Mouse (Mus musculus): ENCODE data around the gene Ring1. TPM values are rescaled to one million over a fixed set of nuclear protein-coding genes. Genes with fewer than 3 reads are reported as not detected.

Ring1 gene
- total RNA-seq (2021), result 10 to 100 TPM; 39.0 to 40.8 TPM
- long read RNA-seq, transcript Ring1-201 (7 exons, 2,034 nt), result major isoform, 17 of 59 reads
- long read RNA-seq, partial matches to known transcripts, result 10 of 59 reads
- long read RNA-seq, other reads (novel, unspliced or antisense), result 31 of 59 reads

DNA sequence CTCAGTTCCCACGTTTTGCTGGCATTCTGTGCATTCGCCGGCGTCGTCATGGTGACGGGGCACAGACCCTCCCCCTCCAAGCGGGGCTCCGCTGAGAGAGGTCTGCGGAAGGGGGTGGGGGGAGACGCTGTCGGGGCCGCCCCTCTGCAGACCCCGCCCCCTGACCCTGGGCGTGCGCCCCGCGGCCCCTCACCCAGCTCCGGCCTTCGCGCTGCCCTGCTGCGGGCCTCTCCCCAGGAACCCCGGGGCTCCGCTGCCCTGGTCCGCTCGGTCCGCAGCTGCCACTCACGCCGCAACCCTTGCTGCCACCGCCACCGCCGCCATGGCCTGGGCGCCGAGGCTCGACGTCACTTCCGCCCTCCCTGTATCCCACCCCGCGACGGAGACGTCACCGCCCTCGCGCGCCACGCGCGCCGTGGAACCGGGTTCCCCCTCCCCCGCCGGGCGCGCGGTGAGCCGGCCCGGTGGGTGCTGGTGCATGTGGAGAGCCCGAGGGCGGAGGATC, at the start of gene Ring1:
Ring1 (minus strand) TSS at position 364 of the 505 bp plus-strand sequence.
- peak; percentile 90 to 91 for DNase-seq (ENCODE audit: low spot score in 2 of 2)

DNA sequence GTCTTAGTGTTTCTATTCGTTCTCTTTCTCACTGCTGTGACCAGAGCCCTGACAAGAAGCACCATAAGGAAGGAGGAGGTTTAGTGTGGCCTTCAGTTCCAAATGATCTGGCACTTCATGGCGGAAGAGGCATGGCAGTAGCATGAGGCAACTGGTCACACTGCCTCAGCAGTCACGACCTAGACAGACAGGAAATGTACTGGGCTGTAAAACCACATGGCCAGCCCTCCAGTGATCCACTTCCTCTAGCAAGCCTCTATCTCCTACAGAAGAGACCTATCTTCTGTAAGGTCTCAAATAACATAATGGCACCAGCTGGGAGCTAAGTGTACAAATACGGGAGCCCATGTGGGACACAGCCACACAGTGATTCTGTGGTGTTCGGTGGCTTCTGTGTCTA, 47.6 kb upstream of the Ring1 start:
- DNase-seq (ENCODE audit: low spot score in 2 of 2), result no peak

DNA sequence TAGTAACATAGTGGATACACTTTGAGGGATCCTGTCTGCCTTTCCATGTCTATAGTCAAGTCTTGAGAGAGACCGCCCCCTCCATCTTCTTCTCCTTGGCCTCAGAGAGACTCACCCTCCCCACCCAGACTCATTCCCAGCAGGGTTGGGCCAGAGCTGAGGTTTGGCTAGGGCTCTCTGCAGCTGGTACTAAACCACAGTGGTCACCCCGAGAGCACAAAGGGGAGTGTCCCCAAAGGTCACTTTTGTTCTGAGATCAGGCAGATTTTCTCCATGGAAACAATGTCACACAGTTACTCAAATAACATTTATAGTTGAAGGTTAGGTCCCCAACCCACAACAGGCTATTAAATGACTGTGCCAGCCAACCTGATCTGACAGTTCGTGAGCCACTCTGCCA, 44.4 kb upstream of the Ring1 start:
- no peak for DNase-seq (ENCODE audit: low spot score in 2 of 2)

DNA sequence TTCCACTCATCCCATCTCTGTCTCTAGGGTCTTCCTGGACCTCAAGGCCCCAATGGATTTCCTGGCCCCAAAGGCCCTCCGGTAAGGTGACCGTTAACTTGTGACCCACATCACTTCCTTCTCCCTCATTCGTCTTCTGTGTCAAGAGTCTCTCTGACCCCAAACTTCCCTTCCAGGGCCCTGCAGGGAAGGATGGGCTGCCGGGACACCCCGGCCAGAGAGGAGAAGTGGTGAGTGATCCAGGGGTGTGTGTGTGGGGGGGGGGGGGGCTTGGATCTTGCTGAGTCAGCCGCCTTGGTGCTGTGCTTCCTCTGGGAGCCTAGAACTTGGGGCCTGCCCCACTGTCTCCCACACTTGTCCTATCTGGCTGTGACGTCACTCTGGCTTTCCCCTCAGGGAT, 32.7 kb upstream of the Ring1 start:
- DNase-seq (ENCODE audit: low spot score in 2 of 2), result no peak

DNA sequence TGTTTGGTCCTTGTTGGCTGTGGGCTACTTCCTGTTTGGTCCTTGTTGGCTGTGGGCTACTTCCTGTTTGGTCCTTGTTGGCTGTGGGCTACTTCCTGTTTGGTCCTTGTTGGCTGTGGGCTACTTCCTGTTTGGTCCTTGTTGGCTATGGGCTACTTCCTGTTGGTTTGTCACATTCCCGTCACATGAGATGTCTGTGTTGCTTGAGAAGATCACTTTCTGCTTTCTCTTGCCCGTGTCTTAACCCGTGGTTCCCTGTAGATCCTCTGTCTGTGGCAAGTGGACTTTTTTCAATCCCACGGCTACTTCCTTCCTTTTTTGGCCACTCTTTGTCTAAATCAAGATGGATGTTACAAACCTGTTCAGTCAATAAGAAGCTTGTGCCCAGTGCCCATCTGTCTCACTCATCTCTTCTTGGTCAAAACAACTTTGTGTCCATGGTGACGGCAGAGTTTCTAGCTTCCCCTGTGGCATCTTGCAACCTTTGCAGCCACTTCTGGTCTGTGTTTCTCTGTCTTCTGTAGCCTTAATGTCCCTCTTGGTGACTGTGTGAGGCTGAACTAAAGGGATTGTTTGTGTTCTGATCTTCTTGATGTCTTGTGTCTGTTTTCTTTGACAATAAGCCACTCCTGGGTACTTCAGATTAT, 23.0 kb upstream of the Ring1 start:
- no peak for DNase-seq (ENCODE audit: low spot score in 2 of 2)

DNA sequence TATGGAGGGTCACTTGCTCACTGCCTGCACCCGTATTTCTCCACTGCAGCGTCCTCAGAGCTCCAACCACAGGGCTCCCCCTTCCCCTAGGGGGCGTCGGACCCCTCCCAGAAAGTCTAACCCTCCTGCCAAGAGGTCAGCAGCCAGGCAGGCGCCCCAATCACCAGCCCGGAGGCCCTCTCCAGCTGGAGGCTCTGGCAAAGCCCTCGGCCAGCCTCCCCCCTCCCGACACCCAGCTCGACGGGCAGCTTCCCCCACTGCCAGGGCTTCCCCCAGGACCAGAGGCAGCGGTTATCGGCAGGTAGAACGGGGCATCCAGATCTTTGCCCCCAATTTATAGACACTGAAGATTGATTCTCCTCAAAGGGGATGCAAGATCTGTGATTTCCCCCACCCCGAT, 21.5 kb upstream of the Ring1 start:
- DNase-seq (ENCODE audit: low spot score in 2 of 2), result no peak

DNA sequence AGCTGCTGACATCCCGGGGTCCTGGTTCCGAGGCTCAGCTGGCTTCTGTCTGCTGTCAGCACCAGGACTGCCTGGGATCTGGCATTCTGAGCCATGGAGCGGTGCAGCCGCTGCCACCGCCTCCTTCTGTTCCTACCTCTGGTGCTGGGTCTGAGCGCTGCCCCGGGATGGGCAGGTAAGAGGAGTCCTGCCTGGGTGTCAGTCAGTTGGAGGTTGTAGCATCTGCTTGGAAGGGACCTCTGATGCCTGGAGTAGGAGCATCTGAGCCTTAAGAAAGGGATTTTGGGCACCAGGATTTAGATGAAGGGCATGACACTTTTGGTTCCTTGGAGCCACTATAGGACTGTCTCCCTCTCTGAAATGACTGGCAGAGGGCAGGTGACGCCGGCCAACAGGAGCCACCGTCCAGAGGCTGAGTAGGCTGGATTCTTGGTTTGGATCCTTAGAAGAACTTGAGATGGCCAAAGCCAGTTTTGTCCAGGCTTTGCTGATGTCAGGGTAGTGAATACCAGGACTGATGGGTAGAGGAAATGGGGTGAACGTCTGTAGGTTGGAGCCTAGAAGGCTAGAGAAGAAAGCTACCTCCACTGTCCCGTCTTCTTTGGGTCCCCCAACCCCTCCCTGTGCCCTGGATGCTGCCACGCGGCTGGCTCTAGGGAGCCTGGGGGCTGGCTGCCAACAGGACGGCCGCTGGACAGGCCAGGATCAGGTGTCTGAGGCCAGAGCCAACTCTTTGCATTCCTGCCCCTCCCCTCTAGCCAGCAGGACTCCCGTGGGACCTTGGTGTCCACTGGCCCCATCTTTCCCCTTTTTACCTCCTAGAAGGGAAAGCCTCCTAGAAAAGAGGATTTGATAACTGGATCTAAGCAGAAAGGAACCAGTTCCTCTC, 15.3 kb upstream of the Ring1 start:
- DNase-seq (ENCODE audit: low spot score in 2 of 2), result no peak

DNA sequence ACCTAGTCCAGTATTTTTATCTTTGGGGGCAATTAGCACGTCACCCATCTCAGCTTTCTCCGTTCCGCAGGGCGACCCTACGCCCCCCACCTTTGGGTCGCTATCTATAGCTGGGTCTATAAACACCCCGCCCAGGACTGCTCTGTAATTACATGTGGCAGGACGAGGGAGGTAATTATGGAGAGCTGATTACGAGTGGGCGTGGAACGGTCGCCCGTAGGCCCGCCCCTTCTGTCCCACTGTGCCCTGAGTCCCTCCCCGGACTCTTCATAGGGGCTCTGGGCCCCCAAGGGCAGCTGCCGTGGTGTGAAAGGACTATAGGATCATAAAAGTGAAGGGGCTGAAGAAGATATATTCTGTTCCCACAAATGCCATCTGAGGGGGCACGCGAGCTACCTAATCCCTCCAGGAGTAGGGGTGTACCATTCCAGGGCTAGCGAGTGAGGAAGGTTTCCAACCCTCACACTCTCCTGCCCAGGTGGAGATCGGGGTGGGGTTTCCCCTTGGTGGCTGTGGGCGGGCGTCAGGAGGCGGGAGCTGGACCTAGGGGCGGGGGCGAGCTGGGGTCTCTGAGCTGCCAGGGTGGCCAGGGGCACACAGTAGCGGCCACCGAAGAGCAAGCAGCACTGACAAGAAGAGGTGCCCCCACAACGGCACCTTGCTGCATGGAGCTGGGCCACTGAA, 14.5 kb upstream of the Ring1 start, which contains the start of gene Col11a2:
Col11a2 (plus strand) TSS at position 560 of the 684 bp plus-strand sequence.
- no peak for DNase-seq (ENCODE audit: low spot score in 2 of 2)

DNA sequence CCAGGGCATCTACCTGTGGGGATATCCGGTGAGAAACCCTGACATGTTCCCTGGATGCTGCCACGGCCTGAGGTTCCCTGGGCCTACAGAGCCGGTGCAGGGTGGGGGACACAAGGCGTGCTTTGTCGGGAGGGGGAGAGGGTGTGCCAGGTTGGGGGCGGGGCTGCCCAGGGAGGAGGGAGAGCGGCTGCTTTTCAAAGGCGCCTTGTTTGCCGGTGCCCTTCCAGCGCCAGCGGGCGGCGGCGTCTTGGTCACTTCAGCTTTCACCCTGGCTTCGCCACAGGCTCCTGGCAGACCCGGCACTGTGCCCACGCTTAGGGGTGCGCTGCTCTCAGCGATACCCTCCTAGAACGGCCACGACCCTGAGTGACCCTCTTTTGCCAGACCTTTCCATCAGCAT, 14.0 kb upstream of the Ring1 start:
- DNase-seq (ENCODE audit: low spot score in 2 of 2), result peak in 1 of 2 experiments; percentile 71

DNA sequence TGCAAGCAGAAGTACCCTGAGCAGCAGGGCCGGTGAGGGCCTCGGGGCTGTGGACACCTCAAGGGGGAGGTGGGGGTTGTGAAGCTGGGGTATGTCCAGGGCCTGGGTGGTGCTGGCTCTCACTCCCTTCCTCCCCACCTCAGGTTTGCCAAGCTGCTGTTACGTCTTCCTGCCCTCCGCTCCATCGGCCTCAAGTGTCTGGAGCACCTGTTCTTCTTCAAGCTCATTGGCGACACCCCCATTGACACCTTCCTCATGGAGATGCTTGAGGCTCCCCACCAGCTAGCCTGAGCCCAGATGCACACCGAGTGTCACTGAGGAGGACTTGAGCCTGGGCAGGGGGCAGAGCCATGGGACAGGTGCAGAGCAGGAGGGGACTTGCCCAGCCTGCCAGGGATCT, 12.8 kb upstream of the Ring1 start:
- no peak for DNase-seq (ENCODE audit: low spot score in 2 of 2)

DNA sequence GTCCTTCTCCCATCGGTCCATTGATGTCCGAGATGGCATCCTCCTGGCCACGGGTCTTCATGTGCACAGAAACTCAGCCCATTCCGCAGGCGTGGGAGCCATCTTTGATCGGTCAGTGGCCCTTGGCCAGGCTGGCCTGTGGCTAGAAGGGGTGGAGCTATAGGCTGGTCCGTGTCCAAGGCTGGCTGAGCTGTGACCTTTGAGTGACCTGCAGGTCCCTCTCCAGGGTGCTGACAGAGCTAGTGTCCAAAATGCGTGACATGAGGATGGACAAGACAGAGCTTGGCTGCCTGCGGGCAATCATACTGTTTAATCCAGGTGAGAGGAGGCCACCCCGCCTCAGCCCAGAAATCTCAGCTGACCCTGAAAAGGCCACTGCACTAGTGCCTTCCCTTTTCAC, 12.2 kb upstream of the Ring1 start:
- no peak for DNase-seq (ENCODE audit: low spot score in 2 of 2)

DNA sequence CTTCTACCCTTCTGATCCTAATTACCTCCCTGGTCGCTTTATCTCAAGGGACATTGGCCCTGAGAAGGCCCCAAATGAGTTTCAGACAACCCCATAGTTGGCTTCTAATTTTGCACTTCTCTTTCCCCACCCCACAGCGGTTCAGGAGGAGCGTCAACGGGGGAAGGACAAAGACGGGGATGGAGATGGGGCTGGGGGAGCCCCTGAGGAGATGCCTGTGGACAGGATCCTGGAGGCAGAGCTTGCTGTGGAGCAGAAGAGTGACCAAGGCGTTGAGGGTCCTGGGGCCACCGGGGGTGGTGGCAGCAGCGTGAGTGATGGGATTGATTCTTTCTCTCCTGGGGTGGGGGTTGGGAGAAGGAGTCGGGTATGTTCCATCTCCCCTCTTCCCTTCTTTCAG, 11.0 kb upstream of the Ring1 start:
- no peak for DNase-seq (ENCODE audit: low spot score in 2 of 2)

DNA sequence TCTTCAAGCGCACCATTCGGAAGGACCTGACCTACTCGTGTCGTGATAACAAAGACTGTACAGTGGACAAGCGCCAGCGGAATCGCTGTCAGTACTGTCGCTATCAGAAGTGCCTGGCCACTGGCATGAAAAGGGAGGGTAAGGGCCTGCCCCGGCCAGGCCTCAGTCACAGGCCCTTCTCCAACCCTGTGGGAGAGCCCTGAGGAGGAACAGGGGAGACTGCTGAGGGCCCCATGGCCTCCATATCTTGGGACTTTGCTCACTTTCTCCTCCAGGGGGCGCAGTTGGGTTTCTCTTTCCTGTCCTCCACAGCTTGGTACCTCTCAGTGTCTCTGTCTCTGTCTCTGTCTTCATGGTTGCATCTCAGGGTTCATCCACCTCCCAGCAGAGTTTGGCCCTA, 9.6 kb upstream of the Ring1 start:
- peak in 1 of 2 experiments; percentile 74 for DNase-seq (ENCODE audit: low spot score in 2 of 2)

DNA sequence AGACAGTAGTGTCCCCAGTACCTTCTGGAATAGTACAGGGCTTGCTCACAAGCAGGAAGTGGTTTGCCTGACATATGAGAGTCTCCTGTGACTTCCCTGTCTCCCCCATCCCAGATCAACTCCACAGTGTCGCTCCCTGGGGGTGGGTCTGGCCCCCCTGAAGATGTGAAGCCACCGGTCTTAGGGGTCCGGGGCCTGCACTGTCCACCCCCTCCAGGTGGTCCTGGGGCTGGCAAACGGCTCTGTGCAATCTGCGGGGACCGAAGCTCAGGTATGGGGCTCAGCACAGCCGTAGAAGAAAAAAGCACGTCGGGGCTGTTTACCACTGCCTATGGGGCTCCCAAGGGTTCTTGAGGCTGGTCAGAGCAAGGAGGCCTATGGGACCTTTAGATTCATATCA, 9.0 kb upstream of the Ring1 start:
- no peak for DNase-seq (ENCODE audit: low spot score in 2 of 2)

DNA sequence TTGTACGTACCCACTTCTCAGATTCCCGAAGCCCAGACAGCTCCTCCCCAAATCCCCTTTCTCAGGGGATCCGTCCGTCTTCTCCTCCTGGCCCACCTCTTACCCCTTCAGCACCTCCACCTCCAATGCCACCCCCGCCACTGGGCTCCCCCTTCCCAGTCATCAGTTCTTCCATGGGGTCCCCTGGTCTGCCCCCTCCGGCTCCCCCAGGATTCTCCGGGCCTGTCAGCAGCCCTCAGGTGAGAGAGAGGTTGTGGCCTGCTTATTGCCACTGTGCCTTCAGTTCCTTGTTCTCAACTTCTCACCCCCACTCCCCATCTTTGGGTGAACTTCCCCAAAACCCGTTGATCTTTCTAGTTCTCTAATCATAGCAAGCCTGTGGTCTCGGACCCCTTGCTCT, 8.3 kb upstream of the Ring1 start:
- DNase-seq (ENCODE audit: low spot score in 2 of 2), result no peak

DNA sequence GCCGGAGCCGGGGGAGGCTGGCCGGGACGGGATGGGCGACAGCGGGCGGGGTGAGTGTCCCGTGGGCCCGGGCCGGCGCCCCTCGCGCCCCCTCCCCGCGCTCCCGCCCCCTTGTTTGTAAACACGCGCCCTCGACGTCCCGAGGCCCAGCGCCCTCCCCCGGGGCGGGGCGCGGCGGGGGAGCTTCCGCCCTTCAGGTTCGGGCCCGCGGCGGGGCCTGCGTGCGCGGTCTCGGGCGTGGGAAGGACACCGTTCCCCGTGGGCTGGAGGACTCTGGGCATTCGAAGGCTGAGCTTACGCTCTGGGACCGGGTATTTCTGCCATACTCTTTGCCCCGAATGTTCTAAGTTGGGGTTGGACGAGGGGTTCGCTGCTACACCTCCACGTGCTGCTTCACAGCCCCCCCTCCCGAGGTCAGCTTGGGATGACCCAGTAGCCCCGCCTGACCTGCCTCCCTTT, 7.7 kb upstream of the Ring1 start:
- DNase-seq (ENCODE audit: low spot score in 2 of 2), result peak in 1 of 2 experiments; percentile 74

DNA sequence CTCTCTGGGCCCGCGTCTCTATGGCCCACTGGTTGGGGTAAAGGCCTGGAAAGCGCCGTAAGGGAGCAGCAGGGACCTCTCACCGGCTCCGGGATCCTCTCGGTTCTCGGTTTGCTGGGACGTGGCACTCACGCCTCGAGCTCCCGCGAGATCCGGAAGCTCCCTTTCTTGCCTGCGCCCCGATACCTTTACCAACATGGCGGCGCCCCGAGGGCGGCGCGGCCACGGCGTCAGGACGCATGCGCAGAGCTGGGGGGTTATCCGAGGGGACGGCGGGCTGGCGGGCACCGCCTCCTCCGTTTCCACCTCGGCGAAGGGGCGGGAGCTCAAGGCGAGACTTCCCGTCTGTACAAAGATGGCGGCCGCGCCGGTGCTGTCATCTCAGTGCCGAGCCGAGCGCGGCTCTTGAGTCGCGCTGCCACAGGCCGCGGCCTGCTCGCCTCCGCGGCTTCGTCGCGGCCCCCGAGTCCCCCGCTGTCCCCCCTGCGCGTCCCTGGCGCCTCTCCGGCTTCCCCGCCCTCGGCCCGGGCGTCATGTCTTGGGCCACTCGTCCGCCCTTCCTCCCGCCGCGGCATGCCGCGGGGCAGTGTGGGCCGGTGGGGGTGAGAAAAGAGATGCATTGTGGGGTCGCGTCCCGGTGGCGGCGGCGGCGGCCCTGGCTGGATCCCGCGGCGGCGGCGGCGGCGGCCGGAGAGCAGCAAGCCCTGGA, 7.1 kb upstream of the Ring1 start, which contains the start of the genes Slc39a7 and Rxrb:
Slc39a7 (minus strand) TSS at position 218 of the 709 bp plus-strand sequence.
Rxrb (plus strand) TSS at position 348 of the 709 bp plus-strand sequence.
- DNase-seq (ENCODE audit: low spot score in 2 of 2), result peak; percentile 97 to 98

DNA sequence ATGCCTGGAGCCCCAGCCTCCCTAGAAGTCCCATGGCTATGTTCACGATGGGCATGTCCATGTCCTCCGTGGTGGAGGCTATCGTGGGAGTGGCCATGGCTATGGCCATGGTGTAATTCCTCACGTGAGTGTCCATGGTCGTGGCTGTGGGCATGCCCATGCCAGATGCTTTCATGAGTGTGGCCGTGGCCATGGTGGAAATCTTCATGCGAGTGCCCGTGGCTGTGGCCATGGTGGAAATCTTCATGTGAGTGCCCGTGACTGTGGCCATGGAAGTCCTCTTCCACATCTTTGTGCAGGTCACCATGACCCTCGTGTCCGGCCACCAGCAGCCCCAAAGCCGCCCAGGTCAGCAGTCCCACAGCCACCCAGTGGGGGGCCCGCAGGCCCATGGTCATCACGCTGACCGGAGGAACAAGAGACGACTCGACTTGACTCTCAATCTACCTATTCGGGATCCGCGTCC, 6.4 kb upstream of the Ring1 start:
- no peak for DNase-seq (ENCODE audit: low spot score in 2 of 2)

DNA sequence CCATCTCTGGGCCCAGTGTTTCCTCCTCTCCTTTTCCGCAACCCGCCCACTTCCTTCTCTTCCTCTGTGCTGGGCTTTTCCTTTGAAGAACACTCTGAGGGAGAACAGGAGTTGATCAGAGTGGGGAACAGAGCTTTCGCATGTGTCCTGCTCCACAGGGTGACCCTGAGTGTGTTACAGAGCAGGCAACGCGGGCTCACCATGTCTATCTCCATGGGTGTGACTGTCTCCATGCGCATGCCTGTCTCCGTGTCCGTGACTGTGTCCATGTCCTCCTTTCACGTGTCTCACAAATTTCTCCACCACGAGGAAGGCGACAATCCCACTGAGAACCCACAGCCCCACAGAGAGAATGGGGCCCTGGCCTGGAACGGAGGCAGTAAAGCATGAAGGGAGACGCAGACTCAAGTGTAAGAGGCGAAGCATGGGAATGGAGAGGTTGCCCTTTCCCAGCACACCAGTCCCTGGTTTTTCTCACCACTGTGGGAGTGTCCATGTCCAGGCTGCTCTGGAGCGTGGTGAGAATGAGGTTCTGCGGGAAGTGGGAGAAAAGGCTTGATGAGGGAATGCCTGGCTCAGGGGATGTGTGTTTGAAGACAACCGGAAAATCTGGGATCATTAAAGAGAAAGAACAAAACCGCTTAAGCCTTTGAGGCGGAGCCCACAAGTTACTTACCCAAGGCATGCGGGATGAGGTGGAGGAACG, 5.6 kb upstream of the Ring1 start:
- DNase-seq (ENCODE audit: low spot score in 2 of 2), result no peak

Measured in layer of hippocampus, adult 18-20 months (tissue).